Comparison of ENCODE assay signal across 8 mouse cellular contexts in genomic region chr14:36919146-36919545, GRCm38 (mm10). TPM values are rescaled to one million over a fixed set of nuclear protein-coding genes. Genes with fewer than 3 reads are reported as not detected.
DNase-seq lines count a peak whose midpoint lies in the region; ATAC-seq and TF ChIP-seq lines count a peak whose summit lies in the region.

No protein-coding gene starts in this region.

- H3K4me2 ChIP-seq in forebrain, embryonic 16.5 days (ENCODE audit: low read length) = peak overlapping the region; percentile 32

- intact Hi-C loops in heart, postnatal 14 days (cut with DNase I) = no loop called here

- H3K27me3 ChIP-seq in forebrain, embryonic 16.5 days (replicated peaks; ENCODE audit: control insufficient read depth, insufficient read depth, low read length) = no peaks in the 10 kb centered on the region

- no peaks in the 10 kb centered on the region for H3K9me3 ChIP-seq in forebrain, embryonic 16.5 days (ENCODE audit: control insufficient read depth, low read length)

- peaks cover 4% of the 10 kb centered on the region for H3K36me3 ChIP-seq in forebrain, embryonic 16.5 days (ENCODE audit: control insufficient read depth, insufficient read depth)

- peak; percentile 88 for ATAC-seq in forebrain, embryonic 16.5 days

- peak; percentile 95 for TF ChIP-seq POLR2A in lung, adult 2 months (IDR thresholded peaks at IDR 0.05; ENCODE audit: borderline replicate concordance, extremely low read depth, low read depth, low read length)

- peaks cover 5% of the 10 kb centered on the region; the same call in 1 of the 2 replicates for H3K4me1 ChIP-seq in forebrain, embryonic 16.5 days (replicated peaks; ENCODE audit: control insufficient read depth, insufficient read depth, low read length)
- H3K4me1 ChIP-seq in lung, adult 2 months (ENCODE audit: control insufficient read depth, insufficient read depth, low read length) = peaks cover 10% of the 10 kb centered on the region

- H3K27ac ChIP-seq in forebrain, embryonic 16.5 days (ENCODE audit: low read length) = peak overlapping the region; percentile 75

- DNase-seq in 3T3-L1 (ENCODE audit: low read depth, low spot score) = peak; percentile 60
- peak; percentile 58 to 71 for DNase-seq in cerebellum, adult 18-20 months
- DNase-seq in heart, postnatal 14 days = peak; percentile 84 to 87
- DNase-seq in layer of hippocampus, adult 11-12 months (ENCODE audit: low spot score) = peak; percentile 67
- peak; percentile 79 for DNase-seq in lung, adult 2 months
- DNase-seq in right cerebral cortex, adult 2 months (ENCODE audit: low spot score in 2 of 2) = peak; percentile 63 to 72
- DNase-seq in spleen, adult 18-20 months = no peak

- 38% methylated on average over 13 of the region's 13 CpGs for WGBS in forebrain, embryonic 16.5 days
- WGBS in lung, adult 2 months = 16% methylated on average over 13 of the region's 13 CpGs

- TF ChIP-seq CTCF in lung, adult 2 months (IDR thresholded peaks at IDR 0.05; ENCODE audit: insufficient read depth, low read length) = no peak

- peak overlapping the region; percentile 14; the same call in 1 of the 2 replicates for H3K4me3 ChIP-seq in forebrain, embryonic 16.5 days (replicated peaks; ENCODE audit: low read length)
- peak overlapping the region; percentile 79 for H3K4me3 ChIP-seq in lung, adult 2 months (replicated peaks; ENCODE audit: extremely low read depth, low read depth, low read length)

- H3K9ac ChIP-seq in forebrain, embryonic 16.5 days (replicated peaks; ENCODE audit: low read depth, low read length) = peak overlapping the region; percentile 39; the same call in 1 of the 2 replicates

RNA-seq across cellular contexts. Expression of gene Ccser2, which starts 49.4 kb away (rescaled TPM):
- polyA plus RNA-seq in forebrain, embryonic 16.5 days (2015; fragmentation: Nextera tagmentation; extraction: Ambion mirVana) = 94.7 and 97.2 TPM in 2 replicates
- 100 to 1,000 TPM; 106 to 109 TPM for total RNA-seq in heart, postnatal 14 days (2021)
- 25.9 and 38.0 TPM in 2 replicates for polyA plus RNA-seq in lung, adult 2 months (2012; rRNA removed)

Comparison
In these comparisons a context has a peak if more than half of its experiments do, and no peak if none do; other contexts are left out.
1. DNase-seq: peak in 3T3-L1 (single experiment), cerebellum, adult 18-20 months (2 of 2), heart, postnatal 14 days (2 of 2), layer of hippocampus, adult 11-12 months (single experiment), lung, adult 2 months (single experiment) and right cerebral cortex, adult 2 months (2 of 2); none in spleen, adult 18-20 months (0 of 2).